Comparison of ENCODE assay signal across 9 mouse cellular contexts in genomic region chr1:119503181-119503580, GRCm38 (mm10). TPM values are rescaled to one million over a fixed set of nuclear protein-coding genes. Genes with fewer than 3 reads are reported as not detected.
DNase-seq lines count a peak whose midpoint lies in the region; ATAC-seq and TF ChIP-seq lines count a peak whose summit lies in the region.
"Had no signal": no experiment of that assay in that cellular context is flagged by ENCODE, and none has a peak within 500 bp of the region (broad histone marks: within the 10 kb centered on the region; RNA-seq: fewer than 3 reads in every experiment).

No protein-coding gene starts in this region.

- no peak for ATAC-seq in hindbrain, embryonic 11.5 days (ENCODE audit: low FRiP score)
- no peak for ATAC-seq in cerebellum, adult (ENCODE audit: insufficient number of reproducible peaks, low FRiP score, low TSS enrichment)
- ATAC-seq: CD4-positive, CD25-positive, alpha-beta regulatory T cell, adult 4 months had no signal

- peak overlapping the region; percentile 95 for H3K27ac ChIP-seq in heart, embryonic 10.5 days
- H3K27ac ChIP-seq in MEL (ENCODE audit: control insufficient read depth, low read depth, low read length), result no peak overlapping the region
- H3K27ac ChIP-seq in hindbrain, embryonic 11.5 days (ENCODE audit: low read depth, low read length), result no peak overlapping the region
- H3K27ac ChIP-seq in midbrain, embryonic 10.5 days (replicated peaks), result no peak overlapping the region

- 0 out of 2 replicates have a peak, but pooled peaks cover 7% of the 10 kb centered on the region for H3K27me3 ChIP-seq in heart, embryonic 10.5 days (ENCODE audit: insufficient read depth, poor library complexity, severe bottlenecking)
- H3K27me3 ChIP-seq in MEL (ENCODE audit: control insufficient read depth in 1 of 2, insufficient read depth in 2 of 2, low read length in 2 of 2), result no peaks in the 10 kb centered on the region
- no peaks in the 10 kb centered on the region; the same call in 1 of the 2 replicates for H3K27me3 ChIP-seq in hindbrain, embryonic 11.5 days (ENCODE audit: control insufficient read depth, insufficient read depth, low read length)
- peaks cover 33% of the 10 kb centered on the region for H3K27me3 ChIP-seq in midbrain, embryonic 10.5 days (ENCODE audit: low read depth, poor library complexity, severe bottlenecking)

- peak overlapping the region; percentile 88 for H3K4me3 ChIP-seq in heart, embryonic 10.5 days
- H3K4me3 ChIP-seq in MEL (ENCODE audit: control insufficient read depth in 1 of 2, insufficient read depth in 1 of 2, low read depth in 2 of 2, low read length in 2 of 2), result no peak overlapping the region
- no peak overlapping the region for H3K4me3 ChIP-seq in hindbrain, embryonic 11.5 days (ENCODE audit: low read depth, low read length)
- peak overlapping the region; percentile 65; the same call in 1 of the 2 replicates for H3K4me3 ChIP-seq in midbrain, embryonic 10.5 days

- DNase-seq in heart, embryonic 10.5 days (ENCODE audit: low spot score), result no peak
- DNase-seq in heart, postnatal 25 days (ENCODE audit: low spot score), result no peak
- no peak for DNase-seq in MEL (ENCODE audit: low read depth, low spot score)
- DNase-seq in hindbrain, embryonic 11.5 days (ENCODE audit: low spot score), result no peak
- DNase-seq in midbrain, embryonic 10.5 days (ENCODE audit: low spot score), result no peak
- DNase-seq in left cerebral cortex, adult 9 months (ENCODE audit: low spot score in 2 of 2), result no peak
- DNase-seq in adipocyte (ENCODE audit: low spot score), result no peak

- peaks cover 5% of the 10 kb centered on the region; the same call in 1 of the 2 replicates for H3K79me2 ChIP-seq in MEL (ENCODE audit: control insufficient read depth, insufficient read depth, low read length, poor library complexity)

- peak overlapping the region; percentile 61 for H3K4me2 ChIP-seq in hindbrain, embryonic 11.5 days (replicated peaks; ENCODE audit: low read depth, low read length)

- peaks cover 17% of the 10 kb centered on the region for H3K36me3 ChIP-seq in heart, embryonic 10.5 days
- peaks cover 0 to 5% of the 10 kb centered on the region in 2 experiments; a peak in 1 of 4 replicates for H3K36me3 ChIP-seq in MEL (ENCODE audit: control insufficient read depth in 1 of 2, insufficient read depth in 2 of 2, low read length in 2 of 2)
- no peaks in the 10 kb centered on the region for H3K36me3 ChIP-seq in hindbrain, embryonic 11.5 days (ENCODE audit: control insufficient read depth, insufficient read depth, low read length)
- H3K36me3 ChIP-seq in midbrain, embryonic 10.5 days, result peaks cover 5% of the 10 kb centered on the region; the same call in 1 of the 2 replicates

- H3K9me3 ChIP-seq in heart, embryonic 10.5 days, result no peaks in the 10 kb centered on the region
- no peaks in the 10 kb centered on the region for H3K9me3 ChIP-seq in MEL (replicated peaks; ENCODE audit: insufficient read depth, low read length)
- no peaks in the 10 kb centered on the region for H3K9me3 ChIP-seq in hindbrain, embryonic 11.5 days (ENCODE audit: control insufficient read depth, low read length)
- H3K9me3 ChIP-seq in midbrain, embryonic 10.5 days (replicated peaks), result no peaks in the 10 kb centered on the region

- TF ChIP-seq EP300 in MEL (IDR thresholded peaks at IDR 0.05; ENCODE audit: low read depth in 1 of 2, low read length in 2 of 2), result no peak

- intact Hi-C loops in heart, postnatal 25 days (cut with DNase I), result no loop called here

- no peak overlapping the region for H3K9ac ChIP-seq in MEL (ENCODE audit: control insufficient read depth, low read depth, low read length, poor library complexity, severe bottlenecking)
- no peak overlapping the region for H3K9ac ChIP-seq in hindbrain, embryonic 11.5 days (ENCODE audit: low read depth, low read length)

- TF ChIP-seq POLR2A in MEL (IDR thresholded peaks at IDR 0.05; ENCODE audit: control insufficient read depth in 1 of 2, insufficient read depth in 1 of 2, low read depth in 1 of 2, low read length in 2 of 2, poor library complexity in 1 of 2), result no peak

- no peak for TF ChIP-seq RAD21 in MEL (IDR thresholded peaks at IDR 0.05; ENCODE audit: low read depth, low read length)

- no peak for TF ChIP-seq CTCF in MEL (IDR thresholded peaks at IDR 0.05 in 2 of 3, conservative IDR thresholded peaks at IDR 0.05 in 1 of 3; ENCODE audit: control insufficient read depth in 1 of 3, insufficient read depth in 1 of 3, low read depth in 2 of 3, low read length in 3 of 3, poor library complexity in 1 of 3, severe bottlenecking in 1 of 3)

- 57% methylated on average over 3 of the region's 3 CpGs for WGBS in heart, embryonic 10.5 days
- 84% methylated on average over 3 of the region's 3 CpGs for WGBS in hindbrain, embryonic 11.5 days
- WGBS in midbrain, embryonic 10.5 days, result 91% methylated on average over 3 of the region's 3 CpGs

- peaks cover 54% of the 10 kb centered on the region for H3K4me1 ChIP-seq in heart, embryonic 10.5 days
- peaks cover 0 to 21% of the 10 kb centered on the region in 2 experiments; a peak in 2 of 4 replicates for H3K4me1 ChIP-seq in MEL (ENCODE audit: control insufficient read depth in 1 of 2, insufficient read depth in 2 of 2, low read length in 2 of 2)
- 0 out of 2 replicates have a peak, but pooled peaks cover 5% of the 10 kb centered on the region for H3K4me1 ChIP-seq in hindbrain, embryonic 11.5 days (replicated peaks; ENCODE audit: control insufficient read depth, insufficient read depth, low read length)
- H3K4me1 ChIP-seq in midbrain, embryonic 10.5 days, result peaks cover 26% of the 10 kb centered on the region

TF ChIP-seq in MEL, 35 proteins besides CTCF, POLR2A, EP300 and RAD21:
- TF ChIP-seq USF2 (IDR thresholded peaks at IDR 0.05; ENCODE audit: borderline replicate concordance in 1 of 2, insufficient read depth in 1 of 2, low read depth in 1 of 2, low read length in 2 of 2) (no peak), TAL1 (IDR thresholded peaks at IDR 0.05; ENCODE audit: low read length) (peak; percentile 28; the same call in 1 of the 2 replicates)

RNA-seq across cellular contexts. Expression of gene Ralb, which starts 1.4 kb away (rescaled TPM):
- 176 and 192 TPM in 2 replicates for polyA plus RNA-seq in heart, embryonic 10.5 days (2016; fragmentation: Nextera tagmentation; extraction: Ambion mirVana)
- total RNA-seq in heart, postnatal 25 days (2021), result 10 to 100 TPM; 31.3 to 33.6 TPM
- total RNA-seq in MEL (2012; rRNA removed), result 26.2 and 28.0 TPM in 2 replicates
- polyA plus RNA-seq in MEL (2012; ENCODE audit: insufficient read depth in 1 of 2, insufficient read length in 2 of 2, low read depth in 1 of 2, low replicate concordance in 2 of 2, missing spikeins in 1 of 2), result 10 to 100 TPM in 1 of 2 experiments, not detected in 1; 45.1 TPM
- 70.5 and 75.3 TPM in 2 replicates for polyA plus RNA-seq in hindbrain, embryonic 11.5 days (2014; fragmentation: Nextera tagmentation; extraction: Ambion mirVana)
- polyA plus RNA-seq in midbrain, embryonic 10.5 days (2016; fragmentation: Nextera tagmentation; extraction: Ambion mirVana), result 89.2 and 93.2 TPM in 2 replicates

RNA-seq across cellular contexts. Expression of gene Tmem185b, which starts 22.8 kb away (rescaled TPM):
- 22.3 and 24.8 TPM in 2 replicates for polyA plus RNA-seq in heart, embryonic 10.5 days (2016; fragmentation: Nextera tagmentation; extraction: Ambion mirVana)
- total RNA-seq in heart, postnatal 25 days (2021), result 10 to 100 TPM; 15.2 to 16.4 TPM
- total RNA-seq in MEL (2012; rRNA removed), result 19.7 and 25.2 TPM in 2 replicates
- polyA plus RNA-seq in MEL (2012; ENCODE audit: insufficient read depth in 1 of 2, insufficient read length in 2 of 2, low read depth in 1 of 2, low replicate concordance in 2 of 2, missing spikeins in 1 of 2), result 10 to 100 TPM in 1 of 2 experiments, not detected in 1; 35.8 TPM
- 19.7 and 23.3 TPM in 2 replicates for polyA plus RNA-seq in hindbrain, embryonic 11.5 days (2014; fragmentation: Nextera tagmentation; extraction: Ambion mirVana)
- 21.7 and 24.1 TPM in 2 replicates for polyA plus RNA-seq in midbrain, embryonic 10.5 days (2016; fragmentation: Nextera tagmentation; extraction: Ambion mirVana)

Comparison
In these comparisons a context has a peak if more than half of its experiments do, and no peak if none do; other contexts are left out.
1. H3K4me3 ChIP-seq: peak in heart, embryonic 10.5 days (single experiment) and midbrain, embryonic 10.5 days (single experiment); none in MEL (0 of 2) and hindbrain, embryonic 11.5 days (single experiment).